Mouse (Mus musculus) left cerebral cortex, adult 8-10 months (tissue): ENCODE results near the gene Zcchc4. TPM values are rescaled to one million over a fixed set of nuclear protein-coding genes. Genes with fewer than 3 reads are reported as not detected.
A peak's percentile ranks its signal among the peaks of the same experiment; 100 is the strongest.
"Not testable (repeated sequence)": the region's sequence is repeated elsewhere in the genome, so short reads cannot be mapped to it uniquely, and the experiment has no call there.

ENCODE experiments used
- DNase-seq, 2 experiments: peaks; one replicate each; pipeline ENCODE4 v3.0.0; 2022; ENCODE audit warnings: low spot score in 2 of 2
- total RNA-seq, 4 experiments: library from RNA; stranded (reverse); gene quantifications; 2 replicates each; pipeline ENCODE4 v1.2.4; 2022

Zcchc4 gene
- 10 to 100 TPM in 3 of 4 experiments, 1 to 10 TPM in 1; 9.9 to 12.4 (median 10.6) TPM for total RNA-seq

DNA sequence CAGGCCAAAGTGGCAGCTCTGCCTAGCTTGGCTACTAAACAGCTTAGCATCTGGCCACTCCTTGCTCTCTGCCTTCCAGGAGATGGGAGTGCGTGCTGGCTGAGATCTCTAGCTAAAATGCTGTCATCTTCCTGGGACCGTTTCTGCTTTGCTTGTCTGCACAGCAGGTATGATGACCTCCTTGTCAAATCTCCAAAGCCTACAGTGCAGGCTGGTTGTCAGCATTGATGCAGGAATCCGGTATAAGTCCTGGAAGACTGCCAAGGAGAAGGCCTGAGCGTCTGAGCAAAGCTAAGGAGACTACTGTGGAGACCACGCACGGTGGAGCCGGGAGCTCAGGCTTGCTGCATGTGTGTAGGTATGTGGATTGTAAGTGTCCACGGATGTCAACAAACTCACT is at the start of gene Zcchc4:
Zcchc4 (plus strand) TSS at position 173 of the 400 bp plus-strand sequence.
- DNase-seq: no peak

DNA sequence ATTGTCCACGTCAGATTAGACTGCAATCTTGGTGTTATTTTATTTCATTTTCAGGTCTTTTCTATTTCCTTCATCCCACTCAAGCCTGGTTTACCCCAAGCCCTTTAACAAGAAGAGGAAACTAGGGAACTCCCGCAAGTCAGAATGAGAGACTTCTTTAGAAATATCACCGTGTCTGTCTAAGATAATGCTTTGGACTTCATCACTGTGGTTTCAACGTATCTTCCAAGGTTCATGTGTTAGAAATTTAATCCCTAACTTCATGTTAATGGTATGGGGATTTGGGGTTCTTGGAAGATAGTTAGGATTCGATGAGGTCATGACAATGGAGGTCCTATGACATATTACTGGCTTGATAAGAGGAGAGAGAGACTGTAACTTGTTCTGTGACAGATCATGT is 47.5 kb upstream of the Zcchc4 start:
- no peak for DNase-seq

DNA sequence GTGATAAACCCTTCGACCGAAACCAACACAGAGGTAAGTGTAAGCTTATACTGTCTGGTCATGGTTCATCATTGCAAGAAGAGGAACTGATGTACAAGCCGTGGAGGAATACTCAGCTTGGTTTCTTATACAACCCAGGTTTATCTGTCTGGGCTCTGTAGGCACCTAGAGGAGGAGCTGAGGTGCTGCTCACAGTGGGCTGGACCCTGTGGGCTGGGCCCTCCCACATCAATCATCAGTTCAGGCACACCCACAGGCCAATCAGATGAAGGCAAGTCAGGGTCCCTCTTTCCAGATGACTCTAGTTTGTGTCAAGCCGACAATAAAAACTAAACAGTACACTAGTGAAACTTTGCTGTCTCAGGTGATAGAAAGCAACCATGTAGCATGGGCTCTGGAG is 42.4 kb upstream of the Zcchc4 start:
- DNase-seq: no peak

DNA sequence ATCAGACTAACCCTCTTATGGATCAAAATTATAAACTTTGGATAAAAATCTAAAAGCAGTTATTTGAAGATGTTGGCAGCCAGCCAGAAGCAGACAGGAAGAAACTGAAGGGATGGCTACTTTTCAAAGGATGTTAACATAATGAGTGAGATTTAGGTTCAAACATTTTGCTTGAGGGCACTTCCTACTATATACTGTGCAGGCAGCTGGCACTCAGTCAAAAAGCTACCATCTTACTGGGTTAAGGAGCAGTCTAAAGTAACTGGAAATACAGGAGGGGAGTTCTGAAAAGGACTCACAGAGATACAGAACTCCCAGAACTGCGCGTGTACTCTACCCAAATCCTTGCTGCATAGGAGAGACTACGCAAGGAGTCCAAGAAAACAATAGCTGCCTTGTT is 39.2 kb upstream of the Zcchc4 start:
- no peak for DNase-seq

DNA sequence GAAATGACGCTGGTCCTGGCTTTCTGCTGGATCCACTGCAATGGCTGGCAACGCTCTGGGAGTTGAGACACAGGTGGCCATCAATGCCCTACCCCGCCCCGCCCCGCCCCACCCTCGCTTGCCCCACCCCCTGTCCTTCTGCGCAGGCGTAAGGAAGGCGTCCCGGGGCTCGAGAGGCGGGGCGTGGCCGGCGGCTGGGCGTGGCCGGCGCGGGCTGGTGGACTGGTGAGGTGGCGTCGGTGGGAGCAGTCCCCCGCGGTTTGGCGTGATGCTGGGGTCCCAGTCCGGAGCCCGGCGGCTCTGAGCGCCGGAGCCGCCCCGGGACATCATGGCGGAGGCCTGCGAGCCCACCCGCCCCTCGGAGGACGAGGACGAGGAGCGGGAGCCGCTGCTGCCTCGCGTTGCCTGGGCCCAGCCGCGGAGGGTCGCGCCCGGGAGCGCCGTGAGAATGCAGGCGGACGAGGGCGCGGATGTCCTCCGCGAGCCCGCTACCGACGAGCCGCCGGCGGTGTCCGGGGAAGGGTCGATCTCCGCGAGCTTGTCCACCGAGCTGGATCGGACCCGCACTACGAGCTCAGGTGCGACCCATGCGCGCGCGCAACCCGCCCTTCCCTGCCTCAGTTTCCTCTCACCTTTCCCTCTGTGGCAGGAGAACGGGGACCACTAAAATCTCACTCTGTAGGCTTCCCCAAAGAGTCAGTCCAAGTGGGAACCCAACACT is 33.7 kb upstream of the Zcchc4 start, which contains the start of gene Pi4k2b:
Pi4k2b (plus strand) TSS at position 184 of the 721 bp plus-strand sequence.
- DNase-seq: peak; percentile 25 to 29

DNA sequence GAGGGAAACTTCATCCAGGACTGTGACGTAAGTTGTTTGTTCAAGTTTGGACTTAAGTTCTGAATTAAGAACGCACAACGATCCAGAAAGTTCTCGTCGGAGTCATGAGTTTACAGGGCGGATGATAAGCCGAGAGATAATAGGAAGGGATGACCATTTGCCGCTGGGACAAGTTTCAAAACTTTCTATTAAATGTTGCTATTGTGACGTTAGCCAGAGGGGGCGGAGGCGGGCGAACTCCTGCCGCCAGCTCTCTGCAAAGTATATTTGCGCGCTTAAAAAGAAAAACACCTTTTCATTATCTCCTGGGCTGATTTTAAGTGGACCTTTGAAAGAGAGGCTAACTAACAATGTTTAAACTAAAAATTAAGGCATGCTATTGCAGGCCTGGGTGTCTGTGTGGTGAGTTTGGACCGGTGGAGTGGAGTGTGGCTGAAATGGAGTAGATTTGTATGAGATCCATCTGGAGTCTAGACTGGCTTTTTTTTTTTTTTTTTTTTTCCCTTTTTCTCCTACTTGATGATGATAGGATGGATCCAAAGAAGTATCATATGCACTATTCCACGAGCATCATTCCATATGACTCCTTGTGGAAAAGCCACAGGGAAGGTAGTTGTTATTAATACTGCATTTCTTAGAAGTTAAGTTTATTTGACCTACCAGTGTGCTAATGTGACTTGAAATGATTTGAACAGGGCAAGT is 32.9 kb upstream of the Zcchc4 start:
- no peak for DNase-seq

DNA sequence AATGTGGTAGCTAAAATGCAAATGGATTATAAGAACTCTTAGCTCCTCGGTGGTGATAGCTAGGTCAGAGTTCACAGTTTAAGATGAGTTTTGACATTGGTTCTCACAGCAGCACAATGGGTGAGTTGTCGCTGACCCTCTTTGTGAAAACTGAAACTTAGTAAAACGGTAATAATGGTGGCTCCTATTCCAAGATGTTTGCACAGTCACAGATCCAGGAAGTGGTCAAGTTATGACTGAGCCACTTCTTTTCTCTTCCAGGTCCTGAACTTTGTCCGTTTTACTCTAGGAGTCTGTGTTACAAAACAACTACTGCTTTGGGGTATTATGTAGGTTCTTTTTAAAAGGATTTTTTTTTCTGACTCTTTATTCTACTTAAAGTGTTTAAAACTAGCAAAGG is 32.0 kb upstream of the Zcchc4 start:
- no peak for DNase-seq

DNA sequence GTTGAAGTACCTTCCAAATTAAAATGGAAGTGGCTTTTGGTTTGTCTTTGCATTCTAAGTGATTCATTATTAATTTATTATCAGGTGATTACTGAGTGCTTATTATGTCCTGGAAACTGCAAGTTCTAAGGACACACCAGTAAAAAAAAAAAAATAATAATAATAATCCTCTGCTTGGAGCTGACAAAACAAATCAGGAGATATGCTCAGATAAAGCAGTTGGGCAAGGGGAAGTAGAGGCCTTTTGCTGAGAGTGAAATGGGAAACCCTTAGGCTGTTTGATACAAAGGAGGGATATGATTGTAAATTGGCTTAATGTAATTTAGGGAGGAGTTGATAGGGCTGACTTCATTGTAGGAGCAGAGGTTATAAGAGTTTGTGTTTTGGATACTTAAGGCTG is 28.3 kb upstream of the Zcchc4 start:
- no peak for DNase-seq

DNA sequence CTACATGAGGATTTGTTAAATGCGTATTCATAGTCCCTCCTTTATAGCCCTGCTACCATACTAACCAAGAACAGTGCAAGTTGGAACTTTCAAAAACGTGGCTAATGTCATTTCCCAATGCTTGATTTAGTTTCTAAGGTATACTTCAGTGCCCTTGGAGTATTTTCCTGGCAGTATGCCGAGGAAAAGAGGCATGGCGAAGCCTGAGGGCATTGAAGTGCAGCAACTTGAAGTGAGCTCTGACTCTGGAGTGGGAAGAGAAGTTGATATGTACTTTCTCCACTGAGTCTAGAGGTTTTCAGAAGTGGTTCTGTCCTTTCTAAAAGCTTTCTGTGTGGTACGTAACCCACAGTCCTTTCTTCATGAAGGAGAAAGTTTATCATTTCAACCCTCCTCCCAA is 26.5 kb upstream of the Zcchc4 start:
- DNase-seq: no peak

DNA sequence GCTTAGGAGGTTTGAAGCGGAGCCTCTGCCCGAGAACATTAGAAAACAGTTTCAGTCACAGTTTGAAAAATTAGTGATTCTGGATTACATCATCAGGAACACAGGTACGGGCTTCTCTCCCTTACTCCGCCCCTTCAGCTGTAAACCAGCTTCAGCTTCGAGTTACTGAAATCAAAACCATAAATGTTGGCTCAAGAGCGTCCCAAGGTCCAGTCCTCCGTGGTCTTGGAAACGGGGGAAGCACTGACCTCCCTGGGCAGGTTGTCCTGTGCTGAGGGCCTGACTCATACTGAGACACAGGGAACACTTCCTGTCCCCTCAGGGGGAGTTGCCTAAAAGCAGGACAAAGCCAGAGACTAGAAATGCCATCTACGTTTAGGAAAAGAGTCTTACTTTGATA is 22.1 kb upstream of the Zcchc4 start:
- no peak for DNase-seq

DNA sequence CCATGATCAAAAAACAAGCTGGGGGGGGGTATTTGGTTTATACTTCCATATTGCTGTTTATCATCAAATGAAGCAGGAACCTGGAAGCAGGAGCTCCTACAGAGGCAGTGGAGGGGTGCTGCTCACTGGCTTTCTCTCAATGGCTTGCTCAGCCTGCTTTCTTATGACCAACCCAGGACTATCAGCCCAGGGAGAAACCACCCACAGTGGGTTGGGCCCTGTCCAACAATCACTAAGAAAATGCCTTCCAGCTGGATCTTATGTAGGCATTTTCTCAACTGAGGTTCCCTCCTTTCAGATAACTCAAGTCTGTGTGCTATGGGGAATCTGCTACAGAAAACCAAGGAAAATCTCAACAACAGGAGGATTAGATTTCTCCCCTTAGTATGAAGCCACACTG is 21.0 kb upstream of the Zcchc4 start:
- DNase-seq: no peak

DNA sequence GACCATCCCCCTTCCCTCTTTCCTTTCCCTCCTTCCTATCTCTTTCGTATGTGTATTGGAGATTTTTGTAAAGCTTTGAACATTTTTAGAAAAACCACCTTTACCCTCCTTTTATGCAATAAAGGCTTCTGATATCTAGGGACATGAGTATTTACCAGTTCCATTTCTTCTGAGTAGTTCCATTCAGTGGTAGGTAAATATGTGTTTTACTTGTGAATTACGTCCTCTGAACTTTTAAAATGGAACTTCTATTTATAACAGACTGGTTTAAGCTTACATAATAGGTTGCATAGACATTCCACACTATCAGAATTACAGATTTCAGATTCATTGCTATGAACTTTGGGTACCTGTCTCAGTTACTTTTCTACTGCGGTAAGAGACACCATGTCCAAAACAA is 19.9 kb upstream of the Zcchc4 start:
- DNase-seq: no peak

DNA sequence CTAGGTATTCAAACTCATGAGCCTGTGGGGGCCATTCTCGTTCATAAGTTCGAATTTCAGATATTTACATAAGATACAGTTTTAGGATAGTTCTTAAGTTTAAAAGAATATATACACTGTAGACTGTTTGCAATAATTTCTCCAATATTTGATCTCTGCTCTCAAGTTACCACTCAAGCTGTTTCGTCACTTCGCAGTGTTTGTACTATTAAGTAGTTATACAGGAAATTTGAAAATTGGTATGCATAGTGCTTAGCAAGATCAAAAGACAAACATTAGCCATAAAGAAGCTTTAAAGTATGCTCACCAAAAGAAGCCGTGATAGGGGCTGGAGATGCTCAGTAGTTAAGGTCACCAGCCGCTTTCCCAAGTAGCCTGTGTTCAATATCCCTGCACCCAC is 19.2 kb upstream of the Zcchc4 start:
- DNase-seq: no peak

DNA sequence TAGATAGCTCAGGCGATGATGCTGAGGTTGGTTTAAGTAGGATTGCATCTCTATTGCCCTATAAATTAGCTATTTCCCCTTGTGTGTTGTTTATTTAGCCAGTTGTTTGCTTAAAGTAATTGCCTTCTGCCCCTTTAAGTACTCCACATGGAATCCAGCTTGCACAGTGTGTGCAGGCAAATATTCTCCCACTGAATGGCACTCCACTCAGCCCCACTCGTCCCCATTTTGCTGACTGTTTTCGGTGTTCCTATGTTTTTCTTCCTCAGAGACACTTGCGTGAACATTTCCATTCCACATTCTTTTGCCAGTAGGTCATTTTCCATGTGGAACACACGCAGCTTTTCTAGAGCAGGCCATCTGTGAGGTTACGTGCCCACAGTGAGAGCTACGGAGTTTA is 12.6 kb upstream of the Zcchc4 start:
- no peak for DNase-seq

DNA sequence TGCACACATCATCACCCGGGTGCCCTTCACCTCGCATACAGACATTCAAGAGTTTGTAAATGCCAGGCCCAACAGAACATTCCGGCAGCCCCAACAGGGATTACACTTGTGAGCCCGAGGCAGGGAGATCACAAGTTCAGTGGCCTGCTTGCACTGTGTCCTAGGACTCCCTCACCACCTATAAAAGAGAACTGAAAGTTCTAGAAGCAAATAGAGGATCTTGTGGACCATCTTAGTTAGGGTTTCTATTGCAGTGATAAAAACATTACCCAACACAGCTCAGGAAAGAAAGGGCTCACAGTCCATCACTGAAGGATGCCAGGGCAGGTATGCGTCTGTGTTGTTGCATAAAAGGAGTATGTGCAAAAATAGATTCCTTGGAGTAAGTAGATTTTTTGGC is 942 bp upstream of the Zcchc4 start:
- no peak for DNase-seq

DNA sequence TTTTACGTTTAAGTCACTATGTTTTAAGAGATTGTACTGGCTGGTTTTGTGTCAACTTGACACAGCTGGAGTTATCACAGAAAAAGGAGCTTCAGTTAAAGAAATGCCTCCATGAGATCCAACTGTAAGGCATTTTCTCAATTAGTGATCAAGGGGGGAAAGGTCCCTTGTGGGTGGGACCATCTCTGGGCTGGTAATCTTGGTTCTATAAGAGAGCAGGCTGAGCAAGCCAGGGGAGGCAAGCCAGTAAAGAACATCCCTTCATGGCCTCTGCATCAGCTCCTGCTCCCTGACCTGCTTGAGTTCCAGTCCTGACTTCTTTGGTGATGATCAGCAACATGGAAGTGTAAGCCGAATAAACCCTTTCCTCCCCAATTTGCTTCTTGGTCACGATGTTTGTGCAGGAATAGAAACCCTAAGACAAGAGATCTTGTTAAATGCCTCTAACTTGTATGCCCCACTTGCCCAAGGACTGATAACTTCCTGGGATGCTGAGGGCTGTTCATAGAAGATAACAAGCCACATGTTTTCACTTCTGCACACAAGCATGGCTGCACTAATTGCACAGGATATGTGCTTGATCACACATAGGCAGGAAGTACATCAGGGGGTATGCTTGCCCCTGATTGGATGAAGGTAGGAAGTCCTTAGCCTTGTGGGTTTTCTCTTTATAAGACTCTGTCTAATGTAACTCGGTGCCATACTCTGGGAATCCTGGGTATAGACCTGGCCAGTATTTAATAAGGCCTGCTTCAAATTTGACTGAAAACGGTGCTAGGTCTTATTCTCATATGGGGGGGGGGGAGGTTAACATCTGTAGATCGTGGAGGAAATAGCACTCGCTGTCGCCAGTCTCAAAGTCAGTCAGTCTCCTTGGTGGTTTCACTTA is 1.5 kb downstream of the Zcchc4 start:
- DNase-seq: not testable (repeated sequence)

DNA sequence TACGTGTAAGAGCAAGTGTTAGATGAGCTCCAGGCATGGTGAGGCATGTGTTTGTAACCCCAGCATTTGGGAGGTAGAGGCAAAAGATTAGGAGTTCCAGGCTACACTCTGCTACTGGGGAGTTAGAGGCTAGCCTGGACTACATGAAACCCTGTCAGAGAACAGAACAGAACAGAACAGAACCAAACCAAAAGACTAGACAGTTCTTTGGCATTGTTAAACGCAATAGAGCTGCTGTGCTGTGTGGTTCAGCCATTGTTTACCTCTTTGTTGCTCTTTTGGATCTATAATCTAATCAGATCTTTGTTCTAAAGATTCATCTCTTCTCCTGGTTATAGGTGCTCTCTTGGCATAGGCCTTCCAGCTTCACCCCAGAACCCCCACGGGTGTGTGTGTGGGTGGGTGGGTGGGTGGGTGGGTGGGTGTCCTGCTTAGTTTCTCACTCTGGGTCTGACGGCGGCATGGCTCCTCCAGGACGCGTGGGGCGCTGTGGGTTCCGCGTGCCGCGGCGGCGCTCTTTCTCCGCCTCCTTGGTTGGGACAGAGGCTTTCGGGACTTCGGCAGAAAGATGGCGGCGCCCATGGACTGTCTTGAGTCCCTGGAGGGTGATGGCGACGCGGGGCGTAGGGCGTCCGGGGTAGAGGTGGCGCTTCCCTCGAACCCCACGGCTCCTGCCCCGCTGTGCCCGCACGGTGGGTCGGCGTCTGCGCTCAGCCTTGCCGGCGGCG is 7.5 kb downstream of the Zcchc4 start:
- peak; percentile 77 to 82 for DNase-seq

DNA sequence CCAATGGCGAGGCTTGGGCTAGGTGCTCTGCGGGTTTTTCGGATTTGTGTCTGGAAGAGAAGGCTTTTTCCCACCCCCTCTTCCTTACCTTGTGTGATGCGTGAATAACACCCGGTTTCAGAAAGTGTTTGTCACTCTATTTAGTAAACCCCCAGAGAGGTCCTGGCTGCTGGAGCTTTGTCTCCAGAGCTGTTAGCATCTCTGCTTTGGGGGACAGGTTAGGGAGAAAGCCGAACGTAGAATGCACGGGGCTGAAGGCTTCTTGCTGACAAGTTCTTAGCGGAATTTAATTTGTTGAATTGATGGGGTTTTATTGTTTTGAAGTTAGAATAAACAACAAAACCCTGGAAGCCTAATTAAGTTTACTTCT is 8.0 kb downstream of the Zcchc4 start:
- no peak for DNase-seq

DNA sequence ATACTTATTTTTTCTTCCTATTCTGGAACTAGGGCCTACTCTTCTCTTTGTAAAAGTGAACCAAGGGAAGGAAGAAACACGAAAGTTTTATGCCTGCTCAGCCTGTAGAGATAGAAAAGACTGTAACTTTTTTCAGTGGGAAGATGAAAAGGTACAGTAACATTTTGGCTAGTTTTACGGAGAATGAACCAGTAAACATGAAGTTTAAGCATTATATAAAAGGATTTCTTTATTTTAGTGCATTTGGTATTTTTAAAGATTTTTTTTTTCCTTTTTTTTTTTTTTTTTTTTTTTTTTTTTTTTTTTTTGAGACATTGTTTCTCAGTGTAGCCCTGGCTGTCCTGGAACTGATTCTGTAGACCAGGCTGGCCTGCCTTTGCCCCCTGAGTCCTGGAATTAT is 8.7 kb downstream of the Zcchc4 start:
- no peak for DNase-seq

DNA sequence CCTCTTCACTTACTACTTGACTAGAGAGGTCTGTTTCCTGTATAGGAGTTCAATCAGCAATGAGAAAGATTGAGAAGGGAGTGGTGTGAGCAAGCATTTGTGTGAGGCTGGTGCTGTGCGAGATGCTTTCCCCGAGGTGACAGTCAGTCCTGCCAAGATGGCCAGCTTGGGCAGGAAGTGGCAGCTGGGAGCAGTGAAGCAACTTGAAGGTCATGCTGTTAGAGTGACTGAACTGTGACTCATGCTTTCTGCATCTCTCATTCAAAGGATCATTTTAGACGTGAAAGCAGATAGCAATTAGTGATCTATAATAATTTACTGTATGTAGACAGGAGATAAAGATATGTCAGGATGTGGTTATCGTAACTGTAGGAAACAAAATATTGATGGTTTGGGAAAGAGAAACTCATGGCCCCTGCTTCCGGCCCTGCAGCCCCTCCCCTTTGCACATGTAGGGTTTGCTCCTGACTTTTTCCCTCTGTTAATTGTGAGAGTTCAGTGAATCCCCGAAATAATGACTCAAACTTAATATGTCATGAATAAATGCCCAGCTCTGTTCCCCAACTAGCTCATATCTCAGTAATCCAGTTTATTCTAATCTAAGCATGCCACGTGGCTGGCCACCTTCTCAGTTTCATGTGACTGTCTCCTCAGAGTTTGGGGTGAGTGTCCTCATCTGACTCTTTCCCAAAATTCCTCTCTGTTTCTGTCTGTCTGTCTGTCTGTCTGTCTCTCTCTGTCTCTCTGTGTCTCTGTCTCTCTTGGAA is 11.5 kb downstream of the Zcchc4 start:
- DNase-seq: no peak

DNA sequence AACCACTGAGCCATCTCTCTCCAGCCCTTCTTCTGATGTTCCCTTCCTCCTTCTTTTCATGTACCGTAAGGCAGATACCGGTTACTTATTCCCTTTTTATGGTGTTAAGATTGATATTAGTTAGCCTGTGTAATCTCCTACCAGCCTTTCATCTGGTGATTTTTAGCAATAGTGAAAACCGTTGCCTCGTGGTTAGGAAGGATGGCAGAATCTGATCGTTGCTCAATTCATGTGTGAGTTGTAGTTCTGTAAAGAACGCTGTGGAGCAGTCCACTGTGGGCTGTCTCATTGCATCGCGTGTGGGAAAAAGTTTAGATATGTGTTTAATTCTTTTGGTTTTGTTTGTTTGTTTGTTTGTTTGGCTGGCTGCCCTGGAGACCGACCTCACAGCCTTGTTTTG is 18.0 kb downstream of the Zcchc4 start:
- DNase-seq: no peak
